Mouse (Mus musculus): ENCODE results near the gene Clptm1. TPM values are rescaled to one million over a fixed set of nuclear protein-coding genes. Genes with fewer than 3 reads are reported as not detected.
"Not testable (repeated sequence)": the region's sequence is repeated elsewhere in the genome, so short reads cannot be mapped to it uniquely, and the experiment has no call there.

Gene Clptm1
- polyA plus RNA-seq, 2 experiments, result 20.6 to 44.4 TPM

- no peaks in the 10 kb centered on the region for H3K27me3 ChIP-seq (ENCODE audit: control insufficient read depth, insufficient read depth, low read length)
- H3K9ac ChIP-seq (replicated peaks), result no peak overlapping the region
- peak; percentile 48 for TF ChIP-seq CTCF (IDR thresholded peaks at IDR 0.05; ENCODE audit: low read depth)
- TF ChIP-seq EP300 (IDR thresholded peaks at IDR 0.05; ENCODE audit: low read depth), result no peak
- DNase-seq (ENCODE audit: low read depth in 3 of 3, low spot score in 3 of 3) (no peak), ATAC-seq (ENCODE audit: insufficient read depth) (no peak)
- no peak overlapping the region for H3K4me2 ChIP-seq (ENCODE audit: low read depth)
- H3K4me3 ChIP-seq (ENCODE audit: insufficient read depth in 1 of 2, low read depth in 2 of 2, low read length in 2 of 2), result no peak overlapping the region
- no peaks in the 10 kb centered on the region for H3K4me1 ChIP-seq (replicated peaks; ENCODE audit: control insufficient read depth in 2 of 2, insufficient read depth in 2 of 2, low read length in 1 of 2)
- no peaks in the 10 kb centered on the region for H3K36me3 ChIP-seq (replicated peaks; ENCODE audit: control insufficient read depth, insufficient read depth, low read depth)
- no peak overlapping the region for H3K27ac ChIP-seq
- WGBS (ENCODE audit: insufficient replicate concordance), result 71% methylated on average over 5 of the region's 5 CpGs
- H3K9me3 ChIP-seq (ENCODE audit: control insufficient read depth, low read length), result no peaks in the 10 kb centered on the region; the same call in 1 of the 2 replicates
Observed at GRCm38 (mm10) chr7:19610969-19611368, 53.9 kb downstream of the Clptm1 start.

DNA sequence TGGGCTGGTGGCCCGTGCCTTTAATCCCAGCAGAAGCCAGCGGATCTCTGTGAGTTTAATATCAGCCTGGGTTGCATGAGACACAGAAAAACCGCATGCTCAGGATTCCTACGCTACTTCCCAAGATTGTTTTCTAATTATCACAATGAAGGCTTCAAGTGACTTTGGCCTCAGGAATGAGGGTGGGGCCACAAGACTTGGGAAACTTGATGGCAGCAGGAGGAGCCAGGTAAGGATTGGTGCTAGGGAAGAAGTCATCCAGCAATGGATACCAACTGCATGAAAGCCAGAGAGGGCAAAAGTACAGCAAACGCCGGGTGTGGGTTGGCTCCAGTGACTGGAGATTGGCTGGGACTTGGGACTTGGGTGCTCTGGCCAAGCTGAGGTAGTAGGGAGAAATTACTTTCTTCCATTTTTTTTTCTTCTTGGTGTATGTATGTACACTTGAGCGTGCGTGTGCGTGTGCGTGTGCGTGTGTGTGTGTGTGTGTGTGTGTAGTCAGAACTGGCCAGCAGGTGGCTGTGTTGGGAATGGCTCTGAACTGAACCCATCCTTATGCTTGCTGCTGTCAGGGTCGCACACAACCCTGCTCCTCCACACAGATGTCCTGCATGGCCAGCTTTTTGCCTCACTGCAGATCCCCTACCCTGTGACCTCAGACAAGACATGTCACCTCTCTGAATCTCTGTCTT, 55.0 kb downstream of the Clptm1 start:
- Histone ChIP-seq H3K9ac (replicated peaks) (no peak overlapping the region), H3K9me3 (ENCODE audit: control insufficient read depth, low read length) (no peaks in the 10 kb centered on the region; the same call in 1 of the 2 replicates), H3K27me3 (ENCODE audit: control insufficient read depth, insufficient read depth, low read length) (no peaks in the 10 kb centered on the region), H3K36me3 (replicated peaks; ENCODE audit: control insufficient read depth, insufficient read depth, low read depth) (no peaks in the 10 kb centered on the region), H3K4me1 (replicated peaks; ENCODE audit: control insufficient read depth in 2 of 2, insufficient read depth in 2 of 2, low read length in 1 of 2) (no peaks in the 10 kb centered on the region), H3K4me2 (ENCODE audit: low read depth) (no peak overlapping the region), H3K4me3 (ENCODE audit: insufficient read depth in 1 of 2, low read depth in 2 of 2, low read length in 2 of 2) (no peak overlapping the region), H3K27ac (no peak overlapping the region)
- TF ChIP-seq CTCF (IDR thresholded peaks at IDR 0.05; ENCODE audit: low read depth), result 0 out of 2 replicates have a peak, but pooled peaks have one; percentile 23
- TF ChIP-seq EP300 (IDR thresholded peaks at IDR 0.05; ENCODE audit: low read depth), result no peak
- no peak for ATAC-seq (ENCODE audit: insufficient read depth)
- 83% methylated on average over 12 of the region's 12 CpGs for WGBS (ENCODE audit: insufficient replicate concordance)
- DNase-seq (ENCODE audit: low read depth in 3 of 3, low spot score in 3 of 3), result no peak

- H3K36me3 ChIP-seq (replicated peaks; ENCODE audit: control insufficient read depth, insufficient read depth, low read depth), result no peaks in the 10 kb centered on the region
- H3K27me3 ChIP-seq (ENCODE audit: control insufficient read depth, insufficient read depth, low read length), result no peaks in the 10 kb centered on the region
- DNase-seq (ENCODE audit: low read depth in 3 of 3, low spot score in 3 of 3) (no peak), ATAC-seq (ENCODE audit: insufficient read depth) (no peak)
- H3K27ac ChIP-seq, result no peak overlapping the region
- TF ChIP-seq EP300 (IDR thresholded peaks at IDR 0.05; ENCODE audit: low read depth) (no peak), CTCF (IDR thresholded peaks at IDR 0.05; ENCODE audit: low read depth) (peak; percentile 29; the same call in 1 of the 2 replicates)
- peaks cover 8 to 13% of the 10 kb centered on the region in 2 experiments for H3K4me1 ChIP-seq (replicated peaks; ENCODE audit: control insufficient read depth in 2 of 2, insufficient read depth in 2 of 2, low read length in 1 of 2)
- H3K4me3 ChIP-seq (ENCODE audit: insufficient read depth in 1 of 2, low read depth in 2 of 2, low read length in 2 of 2), result no peak overlapping the region
- H3K4me2 ChIP-seq (ENCODE audit: low read depth), result no peak overlapping the region
- no peaks in the 10 kb centered on the region; the same call in 1 of the 2 replicates for H3K9me3 ChIP-seq (ENCODE audit: control insufficient read depth, low read length)
- 73% methylated on average over 5 of the region's 5 CpGs for WGBS (ENCODE audit: insufficient replicate concordance)
- no peak overlapping the region for H3K9ac ChIP-seq (replicated peaks)
Observed at GRCm38 (mm10) chr7:19607291-19607690, 57.5 kb downstream of the Clptm1 start.

DNA sequence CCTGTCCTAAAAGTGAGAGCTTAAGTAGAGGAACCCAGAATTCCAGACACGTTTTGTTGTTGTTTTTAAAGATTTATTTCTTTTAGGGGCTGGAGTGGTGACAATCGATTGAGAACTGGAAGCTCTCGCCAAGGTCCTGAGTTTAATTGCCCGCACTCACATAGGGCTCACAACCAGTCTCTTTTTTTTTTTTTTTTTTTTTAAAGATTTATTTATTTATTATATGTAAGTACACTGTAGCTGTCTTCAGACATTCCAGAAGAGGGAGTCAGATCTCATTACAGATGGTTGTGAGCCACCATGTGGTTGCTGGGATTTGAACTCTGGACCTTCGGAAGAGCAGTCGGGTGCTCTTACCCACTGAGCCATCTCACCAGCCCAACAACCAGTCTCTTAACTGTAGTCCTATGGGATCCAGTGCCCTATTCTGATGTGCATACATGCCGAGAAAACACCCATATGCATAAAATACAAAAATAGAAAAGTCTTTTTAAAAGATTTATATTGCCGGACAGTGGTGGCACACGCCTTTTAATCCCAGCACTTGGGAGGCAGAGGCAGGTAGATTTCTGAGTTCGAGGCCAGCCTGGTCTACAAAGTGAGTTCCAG, 60.1 kb downstream of the Clptm1 start:
- not testable (repeated sequence) for DNase-seq (ENCODE audit: low read depth in 3 of 3, low spot score in 3 of 3); H3K27ac ChIP-seq; H3K36me3 ChIP-seq (replicated peaks; ENCODE audit: control insufficient read depth, insufficient read depth, low read depth); H3K27me3 ChIP-seq (ENCODE audit: control insufficient read depth, insufficient read depth, low read length); H3K9me3 ChIP-seq (ENCODE audit: control insufficient read depth, low read length); H3K9ac ChIP-seq (replicated peaks)
- H3K4me1 ChIP-seq (replicated peaks; ENCODE audit: control insufficient read depth in 2 of 2, insufficient read depth in 2 of 2, low read length in 1 of 2), result peaks cover 8 to 13% of the 10 kb centered on the region in 2 experiments
- H3K4me2 ChIP-seq (ENCODE audit: low read depth), result peak overlapping the region; percentile 82; the same call in 1 of the 2 replicates
- H3K4me3 ChIP-seq (ENCODE audit: insufficient read depth in 1 of 2, low read depth in 2 of 2, low read length in 2 of 2), result peak overlapping the region in 1 of 2 experiments; percentile 69; a peak in 2 of 4 replicates
- ATAC-seq (ENCODE audit: insufficient read depth), result 0 out of 2 replicates have a peak, but pooled peaks have one; percentile 22
- 53% methylated on average over 10 of the region's 10 CpGs for WGBS (ENCODE audit: insufficient replicate concordance)

- under 1% methylated on average over 57 of the region's 57 CpGs for WGBS (ENCODE audit: insufficient replicate concordance)
- Histone ChIP-seq H3K9me3 (ENCODE audit: control insufficient read depth, low read length) (no peaks in the 10 kb centered on the region), H3K4me3 (ENCODE audit: insufficient read depth in 1 of 2, low read depth in 2 of 2, low read length in 2 of 2) (peak within 1 kb of the TSS; percentile 69 to 81), H3K36me3 (replicated peaks; ENCODE audit: control insufficient read depth, insufficient read depth, low read depth) (peaks cover 7% of the 10 kb centered on the region), H3K27ac (no peak within 1 kb of the TSS; the same call in 1 of the 2 replicates), H3K9ac (replicated peaks) (peak within 1 kb of the TSS; percentile 73), H3K4me1 (replicated peaks; ENCODE audit: control insufficient read depth in 2 of 2, insufficient read depth in 2 of 2, low read length in 1 of 2) (peaks cover 8 to 13% of the 10 kb centered on the region in 2 experiments), H3K27me3 (ENCODE audit: control insufficient read depth, insufficient read depth, low read length) (no peaks in the 10 kb centered on the region), H3K4me2 (ENCODE audit: low read depth) (peak within 1 kb of the TSS; percentile 82)
- DNase-seq (ENCODE audit: low read depth in 3 of 3, low spot score in 3 of 3), result peak; percentile 88 to 91 (median 89)
- TF ChIP-seq EP300 (IDR thresholded peaks at IDR 0.05; ENCODE audit: low read depth) (no peak), CTCF (IDR thresholded peaks at IDR 0.05; ENCODE audit: low read depth) (no peak)
- ATAC-seq (ENCODE audit: insufficient read depth), result peak; percentile 90
Observed at GRCm38 (mm10) chr7:19603849-19604605, 60.8 kb downstream of the Clptm1 start, which contains the start of gene Clasrp. Gene Clasrp (minus strand): TSS chr7:19604486.

Measured in liver, embryonic 14.5 days (tissue).